Mouse (Mus musculus): ENCODE results near the gene Dlx6. TPM values are rescaled to one million over a fixed set of nuclear protein-coding genes. Genes with fewer than 3 reads are reported as not detected.

The Dlx6 gene
- total RNA-seq, 2 experiments from 2014 or later = 5.6 to 9.3 TPM

Other genes starting within 250 kb of the Dlx6 start
- 1 to 10 TPM; 4.7 to 5.8 TPM for gene Dlx5, start 18.8 kb downstream of the Dlx6 start, total RNA-seq (2021)
- 1 to 10 TPM; 6.6 to 6.8 TPM for gene Sdhaf3, start 92.7 kb downstream of the Dlx6 start, total RNA-seq (2021)